Mouse (Mus musculus): ENCODE data around the gene Vmn1r58.
"Not testable (repeated sequence)": the region's sequence is repeated elsewhere in the genome, so short reads cannot be mapped to it uniquely, and the experiment has no call there.

Gene Vmn1r58

DNA sequence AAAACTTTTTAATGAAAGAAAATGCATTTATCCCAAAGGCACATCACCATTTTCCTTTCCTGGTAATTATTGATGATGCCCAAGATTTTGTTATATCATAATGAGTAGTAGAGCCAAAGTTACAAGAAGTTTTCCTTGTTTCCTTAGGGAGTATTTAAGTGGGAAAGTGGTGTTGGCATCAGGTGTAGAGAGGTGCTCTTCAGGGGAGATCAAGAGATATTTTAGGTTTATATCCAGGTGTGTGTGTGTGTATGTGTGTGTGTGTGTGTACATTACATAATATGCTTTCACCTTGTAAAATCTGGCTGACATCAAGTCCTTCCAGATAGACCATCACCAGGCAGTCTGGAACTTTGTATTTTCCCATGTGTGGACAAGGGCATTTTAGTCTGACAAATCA lies at the start of gene Vmn1r58:
Vmn1r58 (minus strand) TSS at position 101 of the 400 bp plus-strand sequence.
- not testable (repeated sequence) for DNase-seq (ENCODE audit: low read depth, low spot score)

DNA sequence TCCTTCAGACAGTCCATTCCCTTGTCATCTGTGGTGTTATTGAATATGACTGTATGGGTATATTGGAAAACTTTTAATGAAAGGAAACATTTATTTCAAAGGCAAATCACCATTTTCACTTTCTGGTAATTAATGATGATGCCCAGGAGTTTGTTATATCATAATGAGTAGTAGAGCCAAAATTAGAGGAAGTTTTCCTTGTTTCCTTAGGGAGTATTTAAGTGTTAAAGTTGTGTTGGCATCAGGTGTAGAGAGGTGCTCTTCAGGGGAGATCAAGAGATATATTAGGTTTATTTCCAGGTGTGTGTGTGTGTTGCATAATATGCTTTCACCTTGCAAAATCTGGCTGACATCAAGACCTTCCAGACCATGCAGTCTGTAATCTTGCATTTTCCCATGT lies 43.5 kb upstream of the Vmn1r58 start, which contains the start of gene Vmn1r59:
Vmn1r59 (minus strand) TSS at position 101 of the 400 bp plus-strand sequence.
- DNase-seq (ENCODE audit: low read depth, low spot score), result no peak

DNA sequence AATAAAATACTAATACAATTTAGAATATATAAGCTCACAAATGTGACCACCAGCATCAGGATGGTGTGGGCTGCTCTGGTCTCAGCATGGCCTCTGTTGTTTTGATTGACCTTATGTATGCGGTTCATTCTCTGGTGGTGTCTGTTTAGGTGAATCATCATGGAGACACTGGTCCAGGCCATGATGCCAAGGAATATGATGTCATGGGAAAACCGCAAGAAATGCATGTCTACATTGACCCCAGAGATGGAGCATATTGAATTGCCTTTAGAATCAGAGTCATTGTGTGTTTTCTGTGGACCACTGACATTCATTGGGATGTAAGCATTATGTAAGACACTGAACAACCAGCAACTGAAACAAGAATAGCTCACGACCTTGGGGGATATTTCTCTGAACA lies 40.8 kb upstream of the Vmn1r58 start:
- DNase-seq (ENCODE audit: low read depth, low spot score), result peak; percentile 60

DNA sequence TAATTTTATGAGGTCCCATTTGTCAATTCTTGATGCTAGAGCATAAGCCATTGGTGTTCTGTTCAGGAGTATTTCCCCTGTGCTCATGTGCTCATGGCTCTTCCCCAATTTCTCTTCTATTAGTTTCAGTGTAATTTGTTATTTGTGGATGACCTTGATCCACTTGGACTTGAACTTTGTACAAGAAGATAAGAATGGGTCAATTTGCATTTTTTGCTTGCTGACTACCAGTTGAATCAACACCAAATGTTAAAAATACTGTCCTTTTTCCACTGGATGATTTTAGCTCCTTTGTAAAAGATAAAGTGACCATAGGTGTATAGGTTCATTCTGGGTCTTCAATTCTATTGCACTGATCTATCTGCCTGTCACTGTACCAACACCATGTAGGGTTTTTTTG lies 35.4 kb upstream of the Vmn1r58 start:
- no peak for DNase-seq (ENCODE audit: low read depth, low spot score)

DNA sequence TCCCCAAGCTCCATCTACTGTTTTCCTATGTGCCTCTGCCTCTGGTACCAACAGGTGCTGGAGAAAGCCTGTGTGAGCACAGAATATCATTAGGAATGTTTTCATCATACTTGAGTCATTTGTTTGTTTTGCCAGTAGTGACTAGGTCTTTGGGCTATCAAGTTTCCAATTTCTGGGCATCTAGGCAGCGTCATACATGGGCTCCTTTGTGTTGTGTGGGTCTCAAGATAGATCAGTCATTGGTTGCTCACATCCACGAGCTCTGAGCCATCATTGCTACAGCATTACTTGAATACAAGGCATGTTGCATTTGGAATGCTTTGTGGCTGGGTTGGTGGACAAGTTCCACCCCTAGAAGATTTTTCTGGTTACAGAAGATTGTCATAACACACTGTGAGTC lies 7.0 kb downstream of the Vmn1r58 start:
- peak; percentile 83 for DNase-seq (ENCODE audit: low read depth, low spot score)

DNA sequence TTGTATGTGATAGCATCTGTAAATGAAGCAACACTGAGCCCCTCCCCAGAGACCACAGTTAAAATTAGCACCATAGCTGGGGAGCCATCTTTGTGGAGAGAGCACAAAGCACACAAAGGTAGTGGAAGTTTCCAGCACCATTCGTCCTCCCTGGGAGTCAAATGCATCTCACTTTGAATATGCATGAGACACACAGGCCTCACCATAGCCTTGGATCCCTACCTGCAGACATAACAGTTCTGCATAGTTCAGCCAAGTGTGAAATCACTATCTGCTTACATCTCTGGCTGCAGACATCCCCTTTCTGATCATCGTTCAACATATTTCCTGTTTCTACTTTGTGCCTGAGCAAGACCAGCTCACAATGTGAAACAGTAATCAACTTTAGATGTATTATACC lies 46.5 kb downstream of the Vmn1r58 start:
- DNase-seq (ENCODE audit: low read depth, low spot score), result no peak

DNA sequence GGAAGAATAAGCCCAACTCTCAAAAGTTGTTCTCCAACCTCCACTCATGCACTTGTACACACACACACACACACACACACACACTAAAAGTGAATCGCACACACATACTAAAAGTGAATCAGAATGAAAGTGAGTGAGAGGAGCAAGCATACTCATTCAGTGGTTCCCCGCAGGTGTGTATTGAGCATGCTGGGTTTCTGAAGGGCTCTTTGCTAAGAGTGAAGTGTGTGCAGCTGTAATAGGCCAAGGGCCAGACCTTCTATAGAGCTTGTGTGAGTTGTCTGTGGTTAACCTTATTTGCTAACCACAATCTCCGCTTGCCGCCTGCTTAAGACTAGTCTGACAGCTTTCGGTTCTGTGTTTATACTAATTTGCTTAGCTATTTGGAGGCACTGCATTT lies 49.6 kb downstream of the Vmn1r58 start:
- DNase-seq (ENCODE audit: low read depth, low spot score), result no peak
